Mouse (Mus musculus): ENCODE results near the gene Wnt7a.

The Wnt7a gene

DNA sequence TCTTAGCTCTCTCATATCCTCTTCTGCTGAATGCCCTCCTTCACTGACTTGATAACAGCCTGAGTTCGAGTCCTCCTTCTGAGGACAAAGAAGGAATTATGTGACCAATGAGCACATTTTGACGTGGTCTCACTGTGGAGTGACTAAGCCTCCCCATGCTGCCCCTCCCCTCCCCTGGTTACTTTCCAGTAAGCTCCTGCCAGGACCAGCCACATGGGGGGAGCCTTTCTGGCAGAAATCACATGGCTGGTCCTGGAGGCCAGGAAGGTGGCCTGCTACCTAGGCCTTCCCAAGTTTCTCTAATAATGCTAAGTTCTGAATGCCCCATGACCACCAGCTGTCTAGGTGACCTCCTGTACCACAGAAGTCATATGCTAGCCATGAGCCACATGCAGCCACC lies 27.3 kb downstream of the Wnt7a start:
- no peak for DNase-seq

DNA sequence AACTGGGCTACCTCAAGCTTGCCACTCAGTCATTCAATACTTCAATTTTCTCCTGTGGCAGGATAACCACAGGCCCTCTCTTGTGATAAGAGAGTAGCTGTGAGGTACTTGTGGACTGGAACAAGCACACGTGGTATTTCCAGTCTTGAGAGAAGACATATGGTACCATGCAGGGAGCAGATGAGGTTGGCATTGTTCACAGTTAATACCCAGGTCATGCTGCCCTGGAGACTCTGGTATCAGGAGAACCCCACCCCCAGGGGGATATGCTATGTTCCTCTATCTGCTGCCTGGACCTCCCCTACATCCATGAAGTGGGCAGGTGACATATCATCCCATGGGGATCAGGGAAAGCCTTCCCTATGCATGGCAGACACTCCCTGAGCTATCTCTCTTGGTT lies 27.9 kb downstream of the Wnt7a start:
- DNase-seq: no peak

DNA sequence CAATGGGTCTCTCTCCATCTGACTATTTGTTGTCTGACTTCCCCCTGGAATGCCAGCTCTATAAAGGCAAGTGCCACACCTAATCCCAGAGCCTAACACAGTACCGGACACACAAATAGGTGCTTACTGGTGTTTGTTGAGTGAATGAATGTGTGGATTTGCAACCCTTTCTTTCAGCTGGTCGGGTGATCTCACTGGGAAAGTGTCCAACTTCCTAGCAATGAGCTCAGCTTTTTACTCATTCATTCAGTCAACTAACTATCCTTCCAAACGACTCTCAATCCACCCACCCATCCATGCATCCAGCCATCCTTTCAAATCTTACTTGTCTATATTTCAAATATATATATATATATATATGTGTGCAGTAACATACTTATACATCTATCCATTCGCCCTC lies 31.3 kb downstream of the Wnt7a start:
- DNase-seq: no peak

DNA sequence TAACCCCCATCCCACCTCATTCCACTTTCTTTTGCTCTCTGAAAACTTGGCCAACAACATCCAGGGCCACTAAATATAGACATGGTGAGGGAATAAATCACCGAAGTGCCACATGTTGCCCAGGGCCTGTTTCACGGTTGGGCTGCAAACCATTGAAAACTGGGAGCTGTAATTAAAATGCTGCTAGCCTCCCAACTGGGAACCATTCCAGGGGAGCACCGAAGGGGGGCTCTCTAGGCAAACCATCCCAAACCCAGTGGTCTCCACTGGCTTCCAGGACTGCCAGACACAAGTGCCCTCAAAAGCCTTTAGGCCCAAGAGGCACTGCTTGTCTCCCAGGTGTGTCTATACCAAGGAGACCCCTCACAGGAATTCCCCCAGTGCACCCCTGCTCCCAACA lies 31.9 kb downstream of the Wnt7a start:
- DNase-seq: no peak

DNA sequence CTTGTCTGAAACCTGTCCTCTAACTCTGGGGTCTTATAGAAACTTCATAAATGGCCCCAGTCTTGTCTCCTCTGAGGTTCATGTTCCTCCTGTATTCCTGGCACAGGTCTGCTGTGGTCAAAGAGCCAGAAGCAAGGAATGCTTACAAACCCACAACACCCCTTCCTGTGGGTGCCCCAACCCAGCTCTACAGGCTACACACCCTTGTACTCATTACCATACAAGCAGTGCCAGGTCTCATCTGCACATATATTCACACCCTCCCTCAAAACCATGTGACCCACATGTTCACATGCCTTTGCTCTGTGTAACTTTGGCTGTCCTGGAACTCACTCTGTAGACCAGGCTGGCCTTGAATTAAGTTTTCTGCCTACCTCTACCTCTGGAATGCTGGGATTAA lies 38.2 kb downstream of the Wnt7a start:
- no peak for DNase-seq

DNA sequence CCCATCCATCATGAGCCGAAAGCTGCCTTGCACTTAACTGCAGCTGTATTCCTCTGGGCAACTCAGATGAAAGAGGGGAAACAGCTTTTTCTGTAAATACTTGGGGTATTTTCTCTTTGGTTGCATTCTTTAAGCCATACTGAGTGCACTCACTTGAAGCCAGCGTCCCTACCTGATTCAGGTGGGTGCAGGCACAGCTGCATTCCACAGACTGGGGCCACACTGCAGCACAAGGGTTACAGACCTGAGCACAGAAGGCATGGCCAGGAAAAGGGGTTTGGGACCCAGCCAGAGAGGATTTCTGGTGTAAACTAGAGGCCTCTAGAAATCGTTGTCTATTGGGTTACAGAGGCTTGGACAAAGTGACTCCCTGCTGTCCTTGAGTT lies 38.6 kb downstream of the Wnt7a start:
- DNase-seq: no peak

DNA sequence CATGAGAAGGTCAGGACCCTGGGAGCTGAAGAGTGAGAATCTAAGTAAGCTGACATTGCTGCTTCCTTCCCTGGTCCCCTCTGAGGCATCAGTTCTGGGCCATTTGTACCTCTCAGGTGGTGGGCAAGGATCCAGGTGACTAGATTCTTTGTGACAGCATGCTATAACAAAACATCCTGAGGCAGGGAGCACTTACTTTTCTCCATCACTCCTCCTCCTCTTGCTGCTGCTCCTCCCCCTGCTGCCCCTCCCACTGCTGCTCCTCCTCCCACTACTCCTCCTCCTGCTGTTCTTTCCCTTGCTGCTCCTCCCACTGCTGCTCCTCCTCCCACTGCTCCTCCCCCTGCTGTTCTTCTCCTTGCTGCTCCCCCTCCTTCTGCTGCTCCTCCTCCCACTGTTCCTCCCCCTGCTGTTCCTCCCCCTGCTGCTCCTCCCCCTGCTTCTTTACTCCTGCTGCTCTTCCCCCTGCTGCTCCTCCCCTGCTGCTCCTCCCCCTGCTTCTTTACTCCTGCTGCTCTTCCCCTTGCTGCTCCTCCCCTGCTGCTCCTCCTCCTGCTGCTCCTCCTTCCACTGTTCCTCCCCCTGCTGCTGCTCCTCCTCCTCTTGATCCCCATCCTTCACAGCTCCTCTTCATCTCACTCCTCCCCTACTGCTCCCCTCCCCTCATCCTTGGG lies 39.1 kb downstream of the Wnt7a start:
- DNase-seq: no peak

DNA sequence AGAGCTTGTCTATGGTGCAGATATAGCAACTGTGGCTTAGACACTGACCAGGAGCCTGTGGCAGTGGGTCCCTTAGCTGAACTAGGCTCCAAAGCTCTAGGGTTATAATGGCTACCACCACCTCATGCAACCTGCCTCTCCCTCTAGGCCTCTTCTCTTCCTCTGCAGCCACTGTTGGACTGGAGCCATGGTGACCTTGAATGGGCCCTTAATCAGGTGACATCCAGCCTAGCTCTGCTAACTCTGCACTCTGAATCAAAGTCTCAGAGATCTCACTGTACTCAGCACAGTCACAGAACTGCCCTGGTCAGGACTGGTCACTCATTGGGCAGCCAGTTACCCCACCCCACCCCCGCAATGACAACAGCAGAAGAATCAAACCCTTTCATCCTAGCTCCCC lies 44.4 kb downstream of the Wnt7a start:
- peak; percentile 25 for DNase-seq

DNA sequence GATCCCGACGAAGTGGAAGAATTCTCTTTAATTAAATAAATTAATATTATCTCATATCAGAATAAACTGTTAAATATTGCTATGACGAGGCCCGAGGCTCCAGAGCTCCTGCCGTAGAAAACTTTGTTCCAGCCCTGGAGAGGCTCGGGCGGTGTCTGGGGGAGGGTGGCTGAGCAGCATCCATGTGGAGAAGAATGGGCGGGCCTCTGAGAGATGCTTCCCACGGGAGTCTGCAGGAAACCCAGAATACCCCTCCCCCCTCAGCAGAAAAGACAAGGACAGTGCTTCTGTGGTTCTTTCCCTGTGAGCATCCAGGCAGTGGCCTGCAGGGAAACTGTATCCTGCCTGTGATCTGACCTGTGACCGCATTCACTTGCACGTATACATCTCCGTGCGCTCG lies 45.7 kb downstream of the Wnt7a start:
- DNase-seq: no peak

DNA sequence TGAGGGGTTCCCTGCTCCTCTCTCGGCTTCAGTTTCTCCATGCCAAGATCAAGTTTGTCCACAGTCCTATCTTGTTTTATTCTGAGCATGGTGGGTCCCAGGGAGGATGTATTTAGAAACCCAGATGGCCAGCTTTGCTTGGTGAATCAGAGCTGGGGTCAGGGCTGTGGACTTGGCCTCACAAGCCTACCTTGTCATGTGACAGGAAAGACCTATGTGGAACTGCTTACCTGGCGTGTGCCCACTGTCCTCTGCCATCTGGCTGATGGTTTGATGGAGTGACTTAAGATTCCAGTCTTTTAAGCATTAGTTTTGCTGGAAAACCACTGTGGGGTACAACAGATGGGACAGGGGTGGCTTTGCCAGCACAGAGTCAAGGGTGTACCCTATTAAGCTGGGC lies 48.4 kb downstream of the Wnt7a start:
- no peak for DNase-seq

DNA sequence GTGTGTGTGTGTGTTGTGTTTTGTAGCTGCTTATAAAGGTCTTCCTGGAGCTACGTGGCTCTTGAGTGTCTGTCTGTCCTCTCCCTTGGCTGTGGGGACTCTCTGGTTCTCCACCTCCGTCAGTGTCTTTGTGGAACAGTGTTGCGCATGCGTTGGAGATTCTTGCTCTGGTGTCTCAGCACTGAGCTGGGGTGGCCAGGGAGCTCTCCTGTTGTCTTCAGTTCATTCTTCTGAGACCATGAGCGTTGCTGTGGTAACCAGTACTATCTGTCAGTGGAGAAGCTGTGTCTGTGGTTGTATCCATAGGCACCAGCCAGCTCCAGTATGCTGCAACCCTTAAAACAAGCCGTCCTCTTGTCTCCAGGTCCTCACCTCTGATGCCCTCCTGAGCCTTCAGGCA lies 50.2 kb downstream of the Wnt7a start:
- DNase-seq: no peak

DNA sequence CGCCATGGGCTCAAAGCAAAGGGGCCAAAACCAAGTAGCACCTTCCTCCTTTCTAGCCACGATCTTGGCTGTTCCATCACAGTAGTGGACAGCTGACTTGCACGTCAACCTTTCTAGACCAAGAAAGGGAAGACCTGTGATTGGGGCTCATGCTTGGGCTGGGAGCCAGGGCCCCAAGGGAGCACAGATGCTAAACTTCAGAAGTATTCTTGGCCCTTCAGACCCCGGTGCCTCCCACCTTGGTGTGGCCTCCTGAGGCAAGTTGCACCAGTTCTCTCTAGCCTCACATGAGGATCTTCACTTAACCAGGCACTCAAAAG lies 50.8 kb downstream of the Wnt7a start:
- DNase-seq: no peak

DNA sequence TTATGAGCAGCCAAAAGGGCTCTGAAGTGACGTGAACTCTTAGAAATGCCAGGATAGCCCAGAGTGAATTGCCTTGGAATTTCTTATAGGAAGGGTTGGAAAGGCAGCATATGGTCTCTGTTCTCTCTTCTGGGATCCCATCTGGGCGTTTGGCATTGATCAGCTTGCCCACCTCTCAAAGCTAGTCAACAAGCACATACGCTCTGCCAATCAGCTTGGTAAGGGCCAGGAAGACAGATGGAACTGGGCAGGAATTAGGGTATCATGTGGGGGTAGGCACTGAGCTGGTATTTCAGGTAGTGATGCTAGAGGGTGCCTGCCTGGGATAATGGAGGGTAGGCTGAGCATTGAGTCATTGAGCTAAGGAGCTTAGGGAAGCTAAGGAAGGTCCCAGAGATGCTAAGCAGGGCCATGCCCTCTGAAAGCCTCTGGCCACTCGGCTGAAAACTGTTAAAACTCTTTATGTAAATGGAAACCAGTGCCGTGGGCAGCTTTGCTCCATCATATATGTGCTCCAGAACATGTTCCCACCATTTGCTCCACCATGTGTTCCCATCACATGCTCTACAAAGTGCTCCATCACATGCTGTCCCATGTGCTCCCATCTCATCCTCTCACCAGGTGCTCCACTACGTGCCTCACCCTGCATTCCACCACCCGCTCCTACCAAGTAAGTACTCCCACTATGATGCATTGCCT lies 51.3 kb downstream of the Wnt7a start:
- no peak for DNase-seq

DNA sequence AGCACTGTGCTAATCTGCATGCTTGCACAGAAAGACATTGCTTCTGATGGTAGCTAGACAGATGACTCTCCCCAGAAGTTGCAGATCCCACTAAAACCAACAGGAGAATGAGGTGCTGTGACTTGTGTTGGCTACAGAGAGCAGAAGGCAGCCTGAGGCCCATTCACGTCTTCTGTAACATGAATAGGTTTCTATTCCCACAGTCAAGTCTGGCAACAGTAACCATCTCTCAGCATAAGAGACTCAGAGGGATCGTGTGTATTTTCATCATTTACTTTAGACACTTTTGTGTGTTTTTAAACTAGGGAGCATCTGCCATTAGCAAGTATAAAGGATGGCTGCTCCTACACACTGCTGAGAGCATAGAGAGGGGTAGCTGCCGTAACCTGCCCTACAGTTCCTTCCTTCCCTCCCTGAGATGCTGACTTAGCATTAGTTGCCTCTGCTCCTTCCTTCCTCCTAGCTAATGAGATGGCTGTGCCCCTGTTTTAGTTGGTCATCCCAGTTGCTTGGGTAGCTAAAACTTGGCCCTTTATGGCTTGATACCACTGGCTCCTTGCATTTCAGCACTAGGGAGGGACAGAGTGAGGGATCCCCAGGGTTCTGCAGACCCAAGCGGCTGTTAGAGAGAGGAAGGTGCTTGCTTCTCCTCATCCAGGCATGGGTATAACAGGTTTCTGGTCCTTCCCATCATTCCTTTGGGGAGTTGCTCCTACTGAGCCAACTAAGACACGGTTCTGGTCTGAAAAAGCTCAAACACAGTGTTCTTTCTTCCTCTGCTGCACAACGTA lies 52.1 kb downstream of the Wnt7a start:
- DNase-seq: no peak

DNA sequence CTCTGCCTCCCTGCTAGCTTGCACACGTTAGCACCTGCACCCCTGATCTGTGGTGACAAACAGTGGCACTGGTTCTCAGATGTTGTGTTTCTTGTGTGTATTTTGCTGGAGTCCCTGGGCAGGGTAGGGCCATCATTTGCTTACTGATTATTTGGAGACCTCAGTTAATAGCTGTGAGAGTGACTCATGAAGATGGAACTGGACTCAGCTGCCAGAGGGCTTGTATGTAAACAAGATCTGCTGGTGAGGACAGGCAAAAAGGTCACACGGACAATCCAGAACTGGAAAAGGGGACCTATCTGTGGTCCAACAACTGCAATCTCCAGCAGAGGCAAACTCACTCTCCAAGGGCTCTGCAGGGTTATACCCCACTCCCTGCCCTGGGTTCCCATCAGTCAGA lies 52.8 kb downstream of the Wnt7a start:
- no peak for DNase-seq

DNA sequence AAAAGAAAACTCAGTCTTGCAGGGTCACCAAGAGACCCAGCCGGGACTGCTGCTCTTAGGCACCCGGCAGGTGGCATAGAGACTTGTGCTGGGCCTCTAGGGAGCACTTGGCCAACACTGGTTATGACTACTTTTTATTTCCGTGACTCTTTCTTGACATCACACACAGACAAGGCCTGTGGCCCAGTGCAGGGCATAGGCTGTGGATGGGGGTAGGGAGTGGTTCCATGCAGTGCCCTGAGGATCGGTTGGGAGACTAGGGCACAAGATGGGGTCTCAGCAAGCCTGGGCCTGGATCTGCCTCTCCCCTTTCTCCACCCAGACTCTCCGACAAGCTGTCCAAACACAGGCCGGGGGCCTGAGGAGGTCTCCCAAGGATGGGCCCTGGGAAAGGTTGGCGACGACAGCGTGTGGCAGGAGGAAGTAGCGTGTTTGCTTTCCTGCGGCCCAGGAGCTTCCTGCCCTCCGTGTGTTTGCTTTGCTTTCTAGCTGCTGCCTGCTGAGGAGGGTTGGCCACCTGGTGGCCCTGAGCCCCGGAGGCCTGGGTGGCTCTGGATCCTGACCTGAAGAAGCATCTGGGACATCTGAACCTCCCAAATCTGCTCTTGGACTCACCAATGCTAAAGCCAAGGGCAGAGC lies 53.8 kb downstream of the Wnt7a start:
- no peak for DNase-seq

DNA sequence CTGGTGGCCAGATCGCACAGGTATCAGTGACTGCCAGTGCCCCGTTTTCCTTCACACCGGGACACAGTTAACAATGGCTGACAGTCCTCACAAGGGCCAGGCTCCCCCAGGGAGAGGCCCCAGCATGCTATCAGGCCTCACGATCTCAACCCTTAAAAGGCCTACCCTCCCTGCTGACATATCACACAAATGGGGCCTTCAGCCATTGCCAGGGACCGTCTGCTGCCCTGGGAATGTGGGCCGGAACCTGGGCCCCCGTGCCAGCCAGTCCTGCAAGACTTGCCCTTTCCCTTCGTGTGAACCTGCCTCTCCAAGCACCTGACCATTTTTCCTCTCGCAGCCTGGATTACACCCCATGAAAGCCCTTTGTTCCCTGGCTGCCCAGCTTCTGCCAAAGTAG lies 61.5 kb downstream of the Wnt7a start:
- DNase-seq: no peak

DNA sequence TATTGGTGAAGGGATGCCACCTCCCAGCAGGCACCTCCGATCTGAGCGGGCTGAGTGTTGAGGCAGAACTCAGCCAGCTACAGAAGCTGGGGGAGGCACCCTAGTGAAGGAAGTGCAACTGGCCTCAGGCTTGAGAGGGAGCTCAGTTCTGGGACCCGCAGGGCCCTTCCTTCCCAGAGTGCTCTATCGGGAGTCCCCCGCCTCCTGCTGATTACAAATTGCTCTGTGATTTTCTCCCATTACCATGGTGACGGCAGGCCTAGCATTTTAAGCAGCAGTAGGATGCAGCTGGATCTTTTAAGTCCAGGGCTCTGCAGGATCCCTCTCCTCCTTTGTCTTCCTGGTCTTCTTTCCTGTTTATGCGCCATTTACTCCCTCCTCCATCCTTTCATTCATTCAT lies 63.4 kb downstream of the Wnt7a start:
- DNase-seq: no peak

DNA sequence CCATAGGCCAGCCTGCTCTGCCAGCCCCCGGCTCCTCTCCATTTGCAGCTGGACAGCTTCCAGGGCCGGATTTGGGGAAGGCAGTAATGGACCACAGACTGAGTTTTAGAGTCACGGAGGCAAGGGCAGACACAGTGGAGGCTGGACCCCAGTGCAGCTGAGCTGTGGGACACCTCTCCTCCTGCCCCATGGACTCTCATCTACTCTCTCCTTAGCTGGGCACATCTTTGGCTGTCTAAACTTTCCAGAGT lies 64.3 kb downstream of the Wnt7a start:
- no peak for DNase-seq

DNA sequence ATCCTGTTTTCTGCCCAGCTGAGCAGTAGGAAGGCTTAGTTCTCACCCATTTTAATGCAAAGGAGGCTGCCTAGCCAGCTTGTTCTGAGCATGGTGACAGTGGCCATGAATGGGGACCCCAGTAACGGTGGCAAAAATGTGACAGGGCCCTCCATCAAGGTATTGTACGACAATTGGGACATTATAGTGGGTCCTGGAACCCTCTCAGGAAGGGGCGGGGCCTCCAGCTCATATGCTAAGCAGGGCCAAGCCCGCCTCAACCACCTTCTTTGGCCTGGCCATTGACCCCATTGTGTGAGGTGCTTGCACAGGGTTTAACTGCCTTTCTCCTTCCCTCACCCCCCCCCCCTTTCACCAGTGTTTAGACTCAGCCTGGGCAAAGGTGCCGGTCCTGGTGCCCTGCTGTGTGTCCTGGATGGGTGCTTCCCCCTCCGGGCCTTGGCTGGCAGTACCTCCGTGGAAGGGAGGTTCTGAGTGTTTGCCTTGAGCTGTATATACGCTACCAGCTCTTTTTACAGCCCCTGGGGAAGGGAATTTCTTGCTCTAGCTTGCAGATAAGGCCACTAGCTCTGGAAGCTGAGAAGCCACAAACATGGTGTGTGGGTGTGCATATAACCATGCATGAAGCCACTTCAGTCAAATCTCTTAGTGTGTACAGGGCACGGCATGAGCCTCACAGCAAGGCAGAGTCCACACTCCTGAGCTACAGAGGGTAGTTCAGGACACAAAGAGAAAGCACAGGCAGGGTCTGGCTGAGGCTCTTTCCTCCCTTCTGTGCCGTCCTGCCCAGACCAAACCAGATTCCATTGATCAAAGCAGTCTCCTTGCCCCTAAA lies 64.9 kb downstream of the Wnt7a start:
- DNase-seq: no peak

DNA sequence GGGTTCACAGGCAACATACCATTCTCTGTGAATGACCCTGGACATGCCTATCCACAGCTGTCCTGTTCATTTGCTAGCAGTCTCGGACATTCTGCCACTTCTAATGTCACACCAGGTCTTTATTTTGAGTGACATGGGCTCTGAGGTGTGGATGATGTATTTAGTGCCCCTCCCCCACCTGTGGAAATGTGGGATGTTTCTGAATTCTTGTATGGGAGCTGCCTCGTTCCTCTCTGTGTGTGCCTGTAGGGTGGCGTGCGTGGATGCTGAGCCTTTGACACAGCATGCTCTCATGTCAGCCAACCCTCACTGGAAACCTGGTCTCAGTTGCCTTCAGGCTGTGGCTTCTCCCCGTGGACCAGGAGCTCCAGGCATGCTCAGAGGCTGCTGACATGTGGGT lies 66.1 kb downstream of the Wnt7a start:
- no peak for DNase-seq

DNA sequence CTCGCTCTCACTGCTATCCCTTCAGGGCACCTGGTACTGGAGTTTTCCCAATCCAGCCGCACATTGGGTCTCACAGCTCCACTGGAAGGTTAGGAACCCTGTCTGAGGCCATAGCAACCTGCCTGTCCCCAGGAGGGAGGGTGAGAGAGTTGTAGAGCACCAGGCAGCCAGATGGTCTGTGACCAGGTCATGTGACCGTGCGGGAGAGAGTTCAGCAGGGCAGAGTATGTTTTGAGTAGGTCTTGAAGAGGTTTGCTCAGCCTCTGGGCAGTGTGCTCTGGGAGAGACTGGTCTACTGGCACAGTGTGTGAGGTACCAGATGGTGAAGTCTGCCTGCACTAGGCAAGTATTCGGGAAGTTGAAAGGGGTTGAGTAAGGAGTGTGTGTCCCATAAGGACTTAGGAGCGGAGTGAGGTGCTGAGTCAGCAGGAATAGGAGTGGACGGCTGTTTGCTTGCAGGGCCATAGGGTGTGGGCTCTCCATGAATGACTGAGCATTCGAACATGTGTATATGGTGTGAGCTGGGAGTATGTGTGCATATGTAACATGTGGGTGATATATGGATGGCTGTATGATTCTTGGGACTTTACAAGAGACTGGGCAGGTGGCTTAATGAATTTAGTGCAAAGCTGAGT lies 71.4 kb downstream of the Wnt7a start:
- no peak for DNase-seq

DNA sequence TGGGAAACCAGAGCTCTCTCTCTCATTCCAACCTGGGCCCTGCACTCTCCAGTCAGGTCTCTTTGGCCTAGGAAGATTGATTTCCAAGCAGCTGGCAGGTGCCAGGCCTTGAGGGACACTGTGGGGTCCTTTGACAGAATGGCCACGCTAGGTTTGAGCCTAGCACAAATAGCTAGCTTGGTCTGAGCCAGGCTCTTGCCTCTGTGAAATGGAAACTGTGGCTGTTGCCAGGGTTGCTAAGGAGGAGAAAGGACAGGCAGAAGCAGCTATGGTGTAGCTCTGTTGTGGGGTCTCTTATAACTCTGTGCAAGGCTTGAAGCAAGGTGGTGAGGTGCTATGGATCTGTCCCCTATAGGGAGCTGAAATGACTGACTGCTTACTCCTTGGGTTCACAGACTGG lies 75.7 kb downstream of the Wnt7a start:
- no peak for DNase-seq

Data from kidney, adult 18-20 months (tissue).